Comparison of ENCODE assay signal across 16 mouse cellular contexts in genomic region chr19:56921744-56922143, GRCm38 (mm10). TPM values are rescaled to one million over a fixed set of nuclear protein-coding genes. Genes with fewer than 3 reads are reported as not detected.
"Had no signal": no experiment of that assay in that cellular context is flagged by ENCODE, and none has a peak within 500 bp of the region (broad histone marks: within the 10 kb centered on the region; RNA-seq: fewer than 3 reads in every experiment).

No protein-coding gene starts in this region.

- H3K27ac ChIP-seq: neural tube, embryonic 15.5 days; stomach, embryonic 15.5 days; stomach, postnatal 0 days had no signal

- H3K27me3 ChIP-seq: neural tube, embryonic 15.5 days; stomach, embryonic 15.5 days had no signal

- H3K9me3 ChIP-seq: neural tube, embryonic 15.5 days; stomach, embryonic 15.5 days had no signal

- DNase-seq: retina, postnatal 1 day; right cerebral cortex, adult 18-20 months; right cerebral cortex, postnatal 14 days; right cerebral cortex, postnatal 25 days; right cerebral cortex, postnatal 4 days; spleen, adult 18-20 months; thymus, adult 18-20 months; thymus, adult 2 months; thymus, postnatal 14 days; thymus, postnatal 25 days; thymus, postnatal 36 days; thymus, postnatal 4 days had no signal

- H3K4me1 ChIP-seq: neural tube, embryonic 15.5 days; stomach, embryonic 15.5 days had no signal

- H3K36me3 ChIP-seq: neural tube, embryonic 15.5 days; stomach, embryonic 15.5 days had no signal

- H3K9ac ChIP-seq: neural tube, embryonic 15.5 days; stomach, embryonic 15.5 days had no signal

- H3K4me3 ChIP-seq: neural tube, embryonic 15.5 days; stomach, embryonic 15.5 days had no signal

- H3K4me2 ChIP-seq: neural tube, embryonic 15.5 days; stomach, embryonic 15.5 days had no signal

RNA-seq across cellular contexts. Expression of gene Vwa2, which starts 47.7 kb away (rescaled TPM):
- total RNA-seq: neutrophil, adult 5-6 weeks had no signal
